Mouse (Mus musculus) spleen, adult 2 months (tissue): ENCODE results near the gene Tacc3.

Source experiments
- CTCF ChIP-seq: fragments of 200-500 bp; IDR thresholded peaks from 2 replicates; pipeline ENCODE4 v1.5.1; 2011; ENCODE audit warnings: mild to moderate bottlenecking, inconsistent platforms; ENCODE audit not compliant: insufficient read depth, insufficient read length, insufficient replicate concordance; ENCODE audit errors: extremely low read depth
- POLR2A ChIP-seq: fragments of 200-500 bp; IDR thresholded peaks from 2 replicates; pipeline ENCODE4 v1.6.1; 2011; ENCODE audit warnings: low read depth, low read length, inconsistent platforms

DNA sequence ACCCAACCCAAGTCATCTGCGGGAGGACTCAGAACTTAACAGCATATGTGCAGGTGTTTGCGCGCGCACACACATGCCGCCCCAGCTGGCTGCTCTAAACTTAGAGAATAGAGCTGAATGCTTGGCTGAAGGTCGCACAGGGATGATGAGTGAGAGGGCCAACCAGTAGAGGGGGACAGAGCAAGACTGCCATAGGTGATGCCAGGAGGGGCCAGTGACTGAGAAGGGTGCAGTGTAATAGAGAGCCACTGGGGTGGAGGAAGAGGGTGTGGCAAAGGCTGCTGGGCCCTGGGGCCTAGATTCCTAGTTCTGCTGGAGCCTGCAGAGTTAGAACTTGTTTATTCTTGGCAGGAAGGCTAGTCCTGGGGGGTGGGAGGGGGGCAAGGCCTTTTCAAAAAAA lies 58.5 kb downstream of the Tacc3 start:
- TF ChIP-seq CTCF (no peak), POLR2A (no peak)
